Mouse (Mus musculus) MEL-GATA-1-ER (cell line): ENCODE data around the gene Adam22.

Source experiments
- DNase-seq: peaks from one replicate; pipeline ENCODE4 v3.0.0-alpha.2; 2012; ENCODE audit warnings: low read depth; ENCODE audit errors: extremely low read depth

Adam22 gene

DNA sequence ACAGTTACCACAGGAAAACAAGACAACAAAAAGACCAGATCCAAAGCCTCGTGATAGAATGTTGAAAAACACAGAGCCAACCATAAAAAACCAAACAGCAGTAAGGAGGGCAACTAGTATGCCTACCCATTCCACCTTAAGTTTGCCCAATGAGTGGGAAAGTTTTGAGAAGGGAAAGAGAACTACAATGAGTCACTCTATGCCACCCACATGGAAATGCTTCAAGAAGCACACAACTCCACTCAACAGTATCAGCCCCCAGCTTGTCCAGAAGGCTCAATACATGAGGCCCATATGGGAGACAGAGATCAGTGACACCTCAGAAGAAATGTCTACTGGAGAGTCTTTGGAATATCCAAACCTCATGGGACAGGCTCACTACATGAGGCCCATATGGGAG, 187.3 kb downstream of the Adam22 start:
- DNase-seq: no peak

DNA sequence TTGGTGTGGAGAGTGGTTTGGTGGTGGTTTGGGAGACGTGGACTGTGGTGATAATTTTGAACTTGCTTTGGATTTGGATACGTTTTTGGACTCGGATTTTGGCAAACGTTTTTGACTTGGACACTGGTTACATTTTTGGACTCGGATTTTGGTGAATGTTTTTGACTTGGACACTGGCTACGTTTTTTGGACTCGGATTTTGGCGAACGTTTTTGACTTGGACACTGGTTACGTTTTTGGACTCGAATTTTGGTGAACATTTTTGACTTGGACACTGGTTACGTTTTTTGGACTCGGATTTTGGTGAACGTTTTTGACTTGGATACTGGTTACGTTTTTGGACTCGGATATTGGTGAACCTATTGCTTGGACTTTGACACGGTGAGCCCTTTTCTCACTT, 189.8 kb downstream of the Adam22 start:
- no peak for DNase-seq

DNA sequence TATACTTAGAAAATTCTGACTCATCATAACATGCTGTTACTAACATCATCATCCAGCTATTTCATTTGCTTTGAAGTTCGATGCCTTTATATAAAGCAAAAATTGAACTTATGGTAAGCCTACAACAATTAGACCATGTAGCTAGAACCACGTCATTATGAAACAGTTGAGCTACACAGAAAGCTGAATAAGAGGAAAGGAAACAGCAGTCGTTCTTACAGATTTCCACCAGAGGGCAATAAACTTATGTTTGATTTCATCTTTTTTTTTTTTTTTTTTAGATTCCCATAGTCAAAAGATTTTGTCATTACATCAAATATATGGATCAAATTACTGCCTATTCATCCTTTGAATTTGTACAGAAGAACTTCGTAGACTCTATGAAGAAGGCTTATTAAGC, 203.2 kb downstream of the Adam22 start:
- peak; percentile 2 for DNase-seq

DNA sequence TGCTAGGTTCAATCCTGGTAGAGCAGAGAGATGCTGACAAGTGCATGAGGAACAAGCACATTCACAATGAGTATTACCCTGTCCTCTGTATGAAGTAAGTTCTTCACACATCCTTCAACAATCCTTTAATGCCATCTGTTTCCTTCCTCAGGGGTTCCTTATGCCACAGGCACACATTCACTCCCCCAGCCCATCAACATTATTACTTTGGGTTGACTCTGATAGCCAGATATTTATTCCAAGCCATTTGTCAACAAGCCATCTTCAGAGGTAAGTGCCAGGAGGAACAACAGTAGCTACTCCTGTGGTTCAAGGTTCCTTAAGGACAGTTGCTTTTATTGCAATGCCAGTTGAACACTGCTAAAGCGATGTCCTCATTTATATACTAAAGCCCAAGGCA, 216.3 kb downstream of the Adam22 start:
- DNase-seq: no peak

DNA sequence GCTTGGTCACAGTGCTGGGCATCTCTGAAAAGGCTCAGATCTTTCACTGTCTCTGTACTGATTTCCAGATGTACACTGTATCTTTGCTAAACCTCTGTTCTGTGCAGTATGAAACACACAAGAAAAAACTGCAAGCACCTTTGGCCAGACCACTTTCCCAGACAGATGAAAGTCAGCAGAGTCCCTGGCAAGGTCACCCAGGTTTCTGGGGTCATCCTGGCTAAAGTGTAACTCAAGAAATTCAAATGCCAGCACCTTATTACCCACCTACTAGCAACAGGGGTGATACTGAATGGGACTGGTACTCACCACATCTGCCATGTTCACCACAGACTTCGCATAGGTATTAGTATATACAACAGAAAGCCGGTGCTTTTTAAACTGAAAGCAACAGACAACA, 221.8 kb downstream of the Adam22 start:
- DNase-seq: no peak

DNA sequence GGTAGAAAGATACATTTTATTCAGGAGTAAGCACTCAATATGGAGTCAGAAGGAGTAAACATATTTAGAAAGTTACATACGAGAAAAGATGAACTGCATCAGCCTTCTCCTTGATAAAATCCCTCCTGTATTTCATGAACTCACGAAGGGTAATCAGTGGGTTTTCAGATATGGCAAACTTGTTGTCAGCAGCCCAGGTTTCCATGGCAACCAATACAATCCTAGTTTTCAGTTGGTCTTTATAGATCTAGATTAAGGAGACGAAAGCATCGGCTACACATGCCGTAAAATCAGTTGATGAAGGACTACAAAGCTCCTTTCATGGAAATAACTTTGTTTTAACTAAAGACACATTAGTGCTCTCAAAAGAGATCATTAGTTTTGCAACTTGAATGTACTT, 222.5 kb downstream of the Adam22 start:
- no peak for DNase-seq

DNA sequence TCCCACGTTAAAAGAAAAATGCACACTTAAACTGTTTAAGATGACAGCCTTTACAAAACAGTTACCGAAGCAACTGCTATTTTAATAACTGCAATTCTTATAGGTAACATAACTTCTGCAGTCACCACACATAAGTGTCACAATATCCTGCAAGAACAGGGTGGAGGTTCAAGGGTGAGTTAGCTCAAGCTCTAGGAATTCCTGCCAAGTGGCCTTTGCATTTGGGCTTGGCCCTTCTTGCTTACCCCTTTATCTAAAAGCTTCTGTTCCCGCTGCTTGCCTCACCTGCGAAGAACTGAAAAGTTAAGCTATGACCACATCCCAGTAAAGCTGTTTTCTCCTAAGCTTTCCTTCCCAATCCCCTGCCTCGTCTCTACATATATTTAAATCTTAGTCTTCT, 235.4 kb downstream of the Adam22 start:
- no peak for DNase-seq

DNA sequence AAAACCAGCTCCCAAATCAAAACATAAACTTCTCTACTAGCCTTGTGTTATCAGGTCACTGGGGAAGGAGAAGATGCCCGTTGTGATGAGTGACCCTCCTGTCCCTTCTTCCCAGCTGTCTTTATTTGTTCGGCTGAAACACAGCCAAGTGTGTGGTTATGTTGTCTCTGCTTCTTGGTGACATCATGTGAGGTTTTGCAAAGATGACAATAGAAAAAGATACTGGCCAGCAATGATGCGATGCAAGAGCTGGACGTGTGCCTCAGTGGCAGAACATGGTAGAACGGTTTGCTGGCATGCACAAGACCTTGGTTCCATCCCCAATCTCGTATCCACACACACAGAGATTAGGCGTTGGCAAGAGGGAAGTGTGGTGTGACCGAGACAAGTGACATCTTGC, 236.0 kb downstream of the Adam22 start:
- DNase-seq: no peak

DNA sequence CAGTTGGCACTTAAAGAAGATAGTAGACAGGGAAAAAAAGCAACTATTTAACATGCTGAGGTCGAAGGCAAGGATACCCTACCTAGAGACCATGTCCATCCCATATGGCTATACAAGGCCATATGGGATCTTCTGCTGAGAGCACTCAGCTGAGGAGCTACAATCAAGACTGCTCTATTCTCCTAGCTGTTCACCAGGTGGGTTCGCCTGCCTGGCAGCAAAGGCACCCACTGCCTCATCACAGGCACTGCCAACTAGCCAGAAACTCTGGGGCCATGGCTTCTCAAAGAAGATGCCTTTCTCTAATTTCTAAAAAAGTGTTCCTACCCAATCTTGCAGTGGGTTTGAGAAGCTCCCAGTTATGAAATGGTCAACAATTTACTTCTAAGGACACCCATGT, 238.2 kb downstream of the Adam22 start:
- DNase-seq: no peak

DNA sequence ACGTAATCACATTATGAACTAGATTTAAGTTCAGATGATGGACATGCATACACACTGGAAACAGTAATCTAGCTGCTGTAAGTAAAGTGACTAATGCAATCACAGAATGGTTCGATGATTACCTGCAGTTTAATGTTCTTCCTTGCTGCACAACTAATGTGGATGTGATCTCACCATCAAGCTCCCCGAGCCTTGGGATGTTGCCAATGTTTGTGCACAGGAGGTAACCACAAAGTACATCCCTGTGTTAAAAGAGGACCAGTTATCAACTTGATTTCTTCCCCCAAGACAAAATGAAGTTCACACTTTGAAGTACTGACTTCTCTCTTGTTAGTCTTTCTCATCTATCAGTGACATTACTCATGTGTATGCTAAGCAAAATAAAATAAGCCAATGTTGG, 247.0 kb downstream of the Adam22 start:
- DNase-seq: no peak

DNA sequence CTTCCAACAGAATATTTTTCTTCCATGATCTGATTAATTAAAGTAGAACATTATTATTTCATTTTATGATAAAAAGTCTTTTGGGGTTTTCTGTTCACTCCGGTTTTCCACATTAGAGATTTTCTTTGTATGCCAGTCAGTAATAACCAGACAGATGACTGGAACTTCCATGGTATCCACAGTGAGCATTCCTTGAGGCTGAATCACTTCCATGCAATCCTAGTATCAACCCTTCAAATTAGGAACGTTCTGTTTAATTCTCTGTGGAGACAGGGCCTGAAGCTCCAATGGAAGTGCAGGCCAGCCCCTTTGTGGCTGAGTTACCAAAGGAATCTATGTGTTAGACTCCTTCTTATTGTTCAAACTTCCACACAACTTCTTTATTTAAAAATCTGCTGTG, 247.9 kb downstream of the Adam22 start:
- DNase-seq: no peak

DNA sequence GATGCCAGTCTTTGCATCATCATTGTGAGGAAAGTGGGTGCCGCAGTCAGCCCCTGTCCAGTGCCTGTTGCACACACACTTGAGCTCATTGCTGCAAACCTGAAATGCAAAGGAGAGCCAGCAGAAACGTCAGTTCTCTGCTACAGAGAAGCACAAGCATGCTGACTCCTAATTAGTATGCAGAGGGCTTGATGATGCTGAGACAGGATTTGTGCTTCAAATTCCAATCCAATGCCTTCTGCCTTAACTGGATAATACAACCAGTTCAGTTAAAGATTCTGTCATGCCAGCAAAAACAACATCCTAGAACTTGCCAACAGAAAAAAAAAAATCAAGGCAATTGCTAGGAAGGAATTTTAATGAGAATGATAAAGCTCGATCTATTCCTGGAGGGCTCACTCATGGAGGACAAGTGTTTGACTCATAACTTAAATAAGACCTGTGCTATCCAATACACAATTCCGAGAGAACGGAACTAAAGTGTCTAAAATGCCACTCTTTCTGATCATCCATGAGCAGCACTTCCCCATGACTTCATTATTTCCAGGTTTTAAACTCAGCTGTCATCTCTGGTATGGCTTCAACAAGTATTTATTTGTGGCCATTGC, 251.3 kb downstream of the Adam22 start:
- no peak for DNase-seq

DNA sequence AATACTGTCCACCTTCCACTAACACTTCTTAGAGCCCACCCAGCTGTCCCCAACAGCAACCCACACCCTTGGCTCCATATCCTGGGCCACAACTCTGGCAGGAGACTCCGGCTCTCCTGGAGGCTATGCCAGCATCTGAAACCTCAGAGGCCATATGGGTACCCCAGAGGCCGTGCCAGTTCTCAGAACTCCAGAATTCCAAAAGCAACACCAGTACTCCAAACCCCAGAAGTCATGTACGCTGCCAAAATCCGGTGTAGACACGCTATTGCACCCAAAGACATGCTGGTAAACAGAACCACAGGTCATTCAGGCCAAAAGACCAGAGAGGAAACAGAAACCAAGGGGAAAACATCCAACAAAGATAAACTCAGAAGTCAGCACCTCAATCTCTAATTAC, 255.7 kb downstream of the Adam22 start:
- DNase-seq: no peak

DNA sequence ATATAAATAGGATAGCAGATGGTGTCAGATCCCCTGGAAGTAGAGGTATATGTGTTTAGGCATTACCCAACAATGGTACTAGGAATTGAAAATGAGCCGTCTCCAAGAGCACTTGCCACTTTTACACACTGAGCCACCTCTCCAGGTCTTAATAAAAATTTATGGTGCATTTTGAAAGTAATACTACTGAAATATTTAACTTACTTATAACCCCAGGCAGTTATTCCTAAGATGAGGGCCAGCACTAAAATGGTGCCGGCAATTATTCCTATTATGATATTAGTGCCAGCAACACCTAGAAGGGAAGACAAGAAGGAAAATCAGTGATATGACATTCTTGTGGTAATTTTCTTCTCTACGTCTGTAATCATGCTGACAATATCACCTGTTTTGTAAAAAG, 256.3 kb downstream of the Adam22 start:
- no peak for DNase-seq

DNA sequence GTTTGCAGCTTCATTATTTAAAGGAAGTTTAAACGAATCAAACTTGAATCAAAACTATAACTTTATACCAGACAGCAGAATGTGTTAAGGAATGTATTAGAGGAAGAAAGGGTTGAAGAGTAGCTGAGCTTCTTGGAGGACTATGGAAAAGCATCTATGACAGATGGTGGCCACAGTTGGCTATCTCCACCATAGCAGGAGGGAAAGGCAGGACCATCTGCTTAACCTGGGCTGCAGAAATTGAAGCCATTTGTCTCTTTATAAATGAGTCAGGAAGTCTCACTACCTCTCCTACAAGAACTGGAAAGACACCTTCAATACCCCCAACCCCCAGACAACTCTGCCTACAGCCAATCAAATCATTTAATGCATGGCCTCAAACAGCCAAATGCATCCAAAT, 272.3 kb downstream of the Adam22 start:
- DNase-seq: no peak

DNA sequence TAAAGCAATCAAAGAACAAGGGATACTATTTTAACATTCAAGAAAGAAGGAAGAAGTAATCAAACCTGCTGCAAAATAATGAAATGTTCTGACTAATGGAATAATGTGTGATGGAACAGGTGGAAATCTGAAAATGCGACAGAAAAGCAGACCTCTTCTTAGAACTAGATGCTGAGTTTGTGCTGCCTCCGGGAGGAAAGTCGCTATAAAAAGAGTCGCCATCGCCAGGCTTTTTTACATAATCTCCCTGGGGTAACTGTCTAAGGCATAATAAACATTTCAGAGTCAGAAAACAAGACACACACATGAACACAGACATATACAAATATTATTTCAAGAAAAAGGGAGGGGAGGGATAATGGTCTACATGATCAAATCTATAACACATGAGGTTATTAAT, 273.0 kb downstream of the Adam22 start:
- no peak for DNase-seq

DNA sequence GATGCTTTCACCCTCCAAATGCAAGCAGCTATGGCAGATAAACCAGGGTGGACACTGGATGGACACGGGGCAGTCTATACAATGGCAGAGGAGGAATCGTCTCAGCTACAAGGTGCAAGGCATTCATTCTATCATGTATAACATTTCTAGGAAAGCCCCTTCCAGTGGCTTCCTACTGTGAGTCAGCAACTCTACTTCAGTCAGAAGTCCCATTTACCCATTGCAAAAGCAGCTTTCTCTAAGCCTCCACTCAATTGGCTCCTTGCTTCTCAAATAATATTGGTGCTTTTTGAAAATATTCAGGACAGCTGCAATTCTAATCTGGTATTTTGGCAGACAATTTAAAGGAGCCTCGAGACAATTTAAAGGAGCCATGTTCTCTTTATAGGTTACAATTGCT, 279.8 kb downstream of the Adam22 start:
- DNase-seq: no peak

DNA sequence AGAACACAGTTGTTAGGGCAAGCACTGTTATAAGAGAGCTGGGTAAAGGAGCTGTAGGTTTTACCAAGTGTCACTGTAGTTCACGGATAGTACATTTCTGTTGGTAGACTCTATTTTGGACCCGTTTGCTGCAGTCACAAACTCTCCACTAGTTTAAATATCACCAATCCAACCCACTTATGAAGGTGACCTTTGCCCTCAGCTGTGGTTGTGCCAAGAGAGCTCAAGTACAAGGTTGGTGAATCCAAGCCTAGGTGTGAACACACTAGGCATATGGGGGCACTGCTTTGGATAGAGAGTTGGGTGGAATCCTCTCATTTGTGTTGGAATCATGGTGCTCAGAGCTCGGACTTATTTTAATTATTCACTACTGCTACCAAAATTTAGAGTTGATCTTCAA, 282.3 kb downstream of the Adam22 start:
- no peak for DNase-seq

DNA sequence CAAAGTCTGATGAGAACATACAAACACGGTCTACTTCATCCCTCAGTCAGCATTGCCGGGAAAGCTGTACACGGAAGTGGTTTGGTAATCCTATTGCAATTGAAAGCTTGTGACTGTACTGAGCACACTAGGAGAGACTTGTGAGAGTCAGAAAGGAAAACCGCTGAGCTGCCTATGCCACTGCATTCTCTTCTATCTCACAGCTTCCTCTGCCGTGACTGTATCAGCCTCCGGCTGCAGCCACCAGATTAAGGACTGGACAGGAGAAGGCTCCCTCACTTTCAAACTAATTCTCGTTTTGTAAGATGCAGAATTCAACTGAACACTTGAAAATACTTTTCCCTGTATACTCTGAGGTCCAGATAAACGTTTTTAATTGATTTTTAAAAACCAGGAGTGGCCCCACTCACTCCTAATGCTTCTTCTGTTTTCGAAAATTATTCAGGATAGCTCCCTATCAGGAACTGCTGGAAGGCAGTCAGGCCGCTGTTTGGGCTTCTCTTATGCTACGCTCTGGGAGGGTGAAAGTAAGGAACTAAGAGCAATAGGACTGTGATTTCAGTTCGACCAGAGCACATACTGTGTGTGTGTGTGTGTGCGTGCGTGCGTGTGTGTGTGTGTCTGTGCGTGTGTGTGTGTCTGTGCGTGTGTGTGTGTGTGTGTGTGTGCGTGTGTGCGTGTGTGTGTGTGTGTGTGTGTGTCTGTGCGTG, 285.0 kb downstream of the Adam22 start:
- no peak for DNase-seq

DNA sequence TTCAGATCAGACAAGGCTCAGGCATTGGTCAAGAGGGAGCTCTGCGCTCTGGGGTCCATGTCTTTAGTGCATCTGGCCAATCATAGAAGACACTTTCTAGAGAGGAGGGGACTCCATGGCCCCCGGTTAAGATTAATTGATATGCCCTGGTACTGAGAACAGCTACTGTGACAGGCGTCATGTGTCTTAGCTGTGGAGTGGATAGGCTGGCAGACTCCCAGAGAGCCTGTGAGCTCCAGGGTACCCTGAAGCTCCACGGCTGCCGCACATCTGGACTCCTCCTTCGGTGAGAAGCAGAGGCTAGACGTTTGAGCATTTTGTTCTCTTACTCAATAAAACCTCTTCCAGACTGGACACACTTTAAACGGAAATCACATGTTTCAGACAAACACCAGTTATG, 290.5 kb downstream of the Adam22 start:
- DNase-seq: no peak

DNA sequence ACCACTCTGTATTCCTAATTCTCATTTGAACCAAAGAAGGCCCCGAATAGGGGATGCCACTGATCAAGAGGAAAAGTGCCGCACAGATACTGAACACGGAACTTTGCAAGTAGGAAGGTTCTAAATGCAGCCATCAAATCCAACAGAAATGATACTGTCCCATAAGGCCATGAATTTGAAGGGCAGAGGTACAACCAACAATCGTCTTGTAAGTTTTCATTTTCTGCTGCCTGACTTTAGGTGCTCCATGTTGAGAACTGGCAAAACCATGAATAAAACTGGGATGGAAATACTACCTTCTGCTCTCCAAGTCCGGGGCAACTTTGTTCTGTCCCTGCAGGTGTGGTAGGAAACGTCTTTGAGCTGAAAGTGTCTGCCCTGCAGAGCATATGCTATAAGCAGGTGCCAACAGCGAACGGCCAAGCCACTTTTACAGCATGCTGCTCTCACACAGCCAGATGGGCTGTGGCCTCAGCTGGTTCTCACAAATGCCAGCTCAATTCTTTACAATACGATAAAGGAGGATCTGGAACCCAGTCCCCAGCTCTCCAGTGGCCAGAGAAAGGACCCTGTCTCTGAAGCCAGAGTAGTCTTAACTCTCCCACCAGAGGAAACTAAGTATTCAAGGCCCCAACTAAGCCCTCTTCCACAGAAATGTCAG, 293.9 kb downstream of the Adam22 start:
- DNase-seq: no peak

DNA sequence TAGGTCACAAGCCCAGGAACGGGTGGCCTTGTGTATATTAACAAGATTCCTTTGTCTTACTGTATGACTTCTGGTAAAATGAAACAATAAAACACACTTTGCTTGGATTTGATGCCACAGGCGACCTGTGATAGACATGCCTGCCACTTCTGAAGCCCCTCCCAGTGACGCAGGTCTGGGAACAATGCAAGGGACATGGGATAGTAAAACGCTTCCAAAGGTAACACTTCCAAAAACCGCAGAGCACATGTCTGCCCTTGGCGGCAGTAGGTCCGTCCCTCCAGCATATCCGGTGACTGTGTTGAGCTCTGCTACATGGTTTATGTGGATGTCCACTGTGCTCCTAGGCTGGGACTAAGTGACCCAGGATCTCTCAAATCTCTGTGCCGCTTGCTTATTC, 294.6 kb downstream of the Adam22 start:
- DNase-seq: no peak

DNA sequence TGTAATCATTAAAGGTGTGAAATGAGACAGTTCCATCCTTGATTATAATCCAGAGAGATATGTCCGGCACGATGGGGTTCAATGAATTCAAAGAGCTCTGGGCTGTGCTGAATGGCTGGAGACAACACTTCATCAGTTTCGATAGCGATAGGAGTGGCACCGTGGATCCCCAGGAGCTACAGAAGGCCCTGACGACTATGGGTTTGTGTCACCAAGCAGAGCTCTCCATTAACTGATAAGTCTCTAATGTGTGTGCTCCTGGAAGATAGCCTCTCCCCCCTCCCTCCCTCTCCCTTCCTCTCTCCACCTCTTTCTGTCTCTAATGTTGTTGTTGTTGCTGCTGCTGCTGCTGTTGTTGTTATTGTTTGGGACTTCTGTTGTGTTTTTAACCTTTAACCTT, 304.8 kb downstream of the Adam22 start:
- DNase-seq: no peak
